Mouse (Mus musculus): ENCODE results near the gene Adcy7.

DNA sequence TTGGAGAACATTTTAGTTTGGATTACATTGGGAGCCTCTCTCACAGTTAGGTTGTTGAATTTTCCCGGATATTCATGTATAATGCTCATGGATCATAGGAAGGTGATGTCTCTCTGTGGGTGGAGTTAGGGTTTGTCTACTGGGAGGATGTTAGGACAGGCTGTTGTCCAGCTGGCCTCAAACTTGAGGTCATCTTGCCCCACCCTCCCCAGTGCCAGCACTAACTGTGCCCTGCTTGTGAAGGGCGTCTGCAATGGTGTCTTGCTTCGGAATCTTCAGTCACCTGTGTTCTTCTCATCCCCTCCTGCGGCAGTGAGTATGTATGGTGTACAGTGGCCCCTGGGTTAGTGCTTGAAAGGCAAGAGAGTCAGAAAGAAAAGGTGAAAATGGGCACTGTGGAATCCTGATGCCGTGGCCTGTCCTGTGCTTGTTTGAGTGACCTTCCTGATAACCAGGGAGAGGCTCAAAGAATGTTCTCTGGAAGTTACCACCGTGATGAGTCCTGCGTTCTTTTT is 11.7 kb upstream of the Adcy7 start:
- TF ChIP-seq CTCF (IDR thresholded peaks at IDR 0.05; ENCODE audit: low read depth) (no peak), EP300 (IDR thresholded peaks at IDR 0.05; ENCODE audit: low read depth) (no peak)

Data from liver, embryonic 14.5 days (tissue).